Mouse (Mus musculus): ENCODE measurements around the gene 2310034C09Rik.
"Not testable (repeated sequence)": the region's sequence is repeated elsewhere in the genome, so short reads cannot be mapped to it uniquely, and the experiment has no call there.

Gene 2310034C09Rik

GRCm38 (mm10) chr16:88758547-88758946 is at the start of gene 2310034C09Rik:
Gene 2310034C09Rik, plus strand, starts transcription at chr16:88758847.
- in situ Hi-C loops (cut with MboI, MseI): not testable (repeated sequence)

- in situ Hi-C loops (cut with MboI, MseI): no loop called here
These were observed 47.9 kb upstream of the 2310034C09Rik start for GRCm38 (mm10) chr16:88710757-88711156.

GRCm38 (mm10) chr16:88711245-88711644 is 47.4 kb upstream of the 2310034C09Rik start:
- in situ Hi-C loops (cut with MboI, MseI): no loop called here

GRCm38 (mm10) chr16:88716549-88716948 is 42.1 kb upstream of the 2310034C09Rik start:
- in situ Hi-C loops (cut with MboI, MseI): no loop called here

GRCm38 (mm10) chr16:88720031-88720430 is 38.6 kb upstream of the 2310034C09Rik start:
- in situ Hi-C loops (cut with MboI, MseI): no loop called here

- in situ Hi-C loops (cut with MboI, MseI): no loop called here
These were observed 29.8 kb upstream of the 2310034C09Rik start, which contains the start of gene Krtap13-1 for GRCm38 (mm10) chr16:88728812-88729275. Gene Krtap13-1, plus strand, starts transcription at chr16:88728862.

GRCm38 (mm10) chr16:88735391-88735790 is 23.3 kb upstream of the 2310034C09Rik start:
- in situ Hi-C loops (cut with MboI, MseI): no loop called here

GRCm38 (mm10) chr16:88744750-88745340 is 13.8 kb upstream of the 2310034C09Rik start:
- in situ Hi-C loops (cut with MboI, MseI): no loop called here

- in situ Hi-C loops (cut with MboI, MseI): no loop called here
These were observed 10.7 kb upstream of the 2310034C09Rik start for GRCm38 (mm10) chr16:88747943-88748342.

GRCm38 (mm10) chr16:88751535-88751934 is 7.1 kb upstream of the 2310034C09Rik start, which contains the start of gene Krtap13:
Gene Krtap13, minus strand, starts transcription at chr16:88751635.
- in situ Hi-C loops (cut with MboI, MseI): not testable (repeated sequence)

GRCm38 (mm10) chr16:88774106-88774505 is 15.5 kb downstream of the 2310034C09Rik start, which contains the start of gene 2310057N15Rik:
Gene 2310057N15Rik, minus strand, starts transcription at chr16:88774206.
- in situ Hi-C loops (cut with MboI, MseI): no loop called here

GRCm38 (mm10) chr16:88777596-88777995 is 18.9 kb downstream of the 2310034C09Rik start, which contains the start of gene Gm5965:
Gene Gm5965, plus strand, starts transcription at chr16:88777896.
- in situ Hi-C loops (cut with MboI, MseI): no loop called here

GRCm38 (mm10) chr16:88786786-88787185 is 28.1 kb downstream of the 2310034C09Rik start:
- in situ Hi-C loops (cut with MboI, MseI): loop anchor here (10.0 kb wide), 1 partner anchor 1628 kb away; no protein-coding TSS in a partner anchor

Measured in regulatory T cell (primary cell).